Mouse (Mus musculus): ENCODE data around the gene Sf3a1.

The Sf3a1 gene

GRCm38 (mm10) chr11:4134986-4135935, 24.9 kb upstream of the Sf3a1 start, which contains the start of gene Rnf215:
Gene Rnf215, plus strand, starts transcription at chr11:4135202.
- peak; percentile 74 to 77 for DNase-seq (ENCODE audit: low spot score in 2 of 2)

GRCm38 (mm10) chr11:4138964-4139363, 21.2 kb upstream of the Sf3a1 start:
- DNase-seq (ENCODE audit: low spot score in 2 of 2) = no peak

GRCm38 (mm10) chr11:4141505-4141904, 18.6 kb upstream of the Sf3a1 start:
- DNase-seq (ENCODE audit: low spot score in 2 of 2) = no peak

GRCm38 (mm10) chr11:4142352-4142751, 17.8 kb upstream of the Sf3a1 start:
- DNase-seq (ENCODE audit: low spot score in 2 of 2) = no peak

GRCm38 (mm10) chr11:4143281-4144062, 16.7 kb upstream of the Sf3a1 start:
- no peak for DNase-seq (ENCODE audit: low spot score in 2 of 2)

- DNase-seq (ENCODE audit: low spot score in 2 of 2) = no peak
These were observed 13.8 kb upstream of the Sf3a1 start for GRCm38 (mm10) chr11:4146381-4146780.

- DNase-seq (ENCODE audit: low spot score in 2 of 2) = no peak
These were observed 13.1 kb upstream of the Sf3a1 start for GRCm38 (mm10) chr11:4147098-4147497.

- DNase-seq (ENCODE audit: low spot score in 2 of 2) = no peak
These were observed 12.0 kb upstream of the Sf3a1 start for GRCm38 (mm10) chr11:4148120-4148519.

GRCm38 (mm10) chr11:4148536-4149156, 11.5 kb upstream of the Sf3a1 start:
- DNase-seq (ENCODE audit: low spot score in 2 of 2) = no peak

- DNase-seq (ENCODE audit: low spot score in 2 of 2) = no peak
These were observed 10.3 kb upstream of the Sf3a1 start for GRCm38 (mm10) chr11:4149886-4150285.

GRCm38 (mm10) chr11:4153694-4154093, 6.5 kb upstream of the Sf3a1 start:
- no peak for DNase-seq (ENCODE audit: low spot score in 2 of 2)

GRCm38 (mm10) chr11:4155641-4156040, 4.5 kb upstream of the Sf3a1 start:
- DNase-seq (ENCODE audit: low spot score in 2 of 2) = no peak

- DNase-seq (ENCODE audit: low spot score in 2 of 2) = no peak
These were observed 1.5 kb upstream of the Sf3a1 start for GRCm38 (mm10) chr11:4158676-4159075.

- DNase-seq (ENCODE audit: low spot score in 2 of 2) = no peak
These were observed 769 bp downstream of the Sf3a1 start for GRCm38 (mm10) chr11:4160758-4161480.

GRCm38 (mm10) chr11:4164701-4165100, 4.6 kb downstream of the Sf3a1 start:
- DNase-seq (ENCODE audit: low spot score in 2 of 2) = no peak

GRCm38 (mm10) chr11:4166467-4167090, 6.4 kb downstream of the Sf3a1 start:
- no peak for DNase-seq (ENCODE audit: low spot score in 2 of 2)

GRCm38 (mm10) chr11:4174586-4174985, 14.4 kb downstream of the Sf3a1 start:
- peak; percentile 51 to 64 for DNase-seq (ENCODE audit: low spot score in 2 of 2)

GRCm38 (mm10) chr11:4177716-4178115, 17.6 kb downstream of the Sf3a1 start:
- no peak for DNase-seq (ENCODE audit: low spot score in 2 of 2)

GRCm38 (mm10) chr11:4182061-4182460, 21.9 kb downstream of the Sf3a1 start:
- DNase-seq (ENCODE audit: low spot score in 2 of 2) = no peak

- no peak for DNase-seq (ENCODE audit: low spot score in 2 of 2)
These were observed 23.4 kb downstream of the Sf3a1 start for GRCm38 (mm10) chr11:4183511-4183910.

All from right cerebral cortex, postnatal 36 days (tissue).